Mouse (Mus musculus) thymus, adult 2 months (tissue): ENCODE measurements around the gene A630089N07Rik. TPM values are rescaled to one million over a fixed set of nuclear protein-coding genes. Genes with fewer than 3 reads are reported as not detected.

Experiments
- DNase-seq: peaks from one replicate; pipeline ENCODE4 v3.0.0; 2021
- H3K27ac ChIP-seq: fragments of 200-500 bp; 2 replicates; pipeline ENCODE4 v1.5.1; 2012; ENCODE audit warnings: low read length, control low read depth; ENCODE audit not compliant: control insufficient read depth, insufficient read depth
- H3K27me3 ChIP-seq: fragments of 200-500 bp; 2 replicates; pipeline ENCODE4 v1.6.1; 2012; ENCODE audit warnings: mild to moderate bottlenecking, low read length, moderate library complexity, mixed read lengths; ENCODE audit not compliant: control insufficient read depth, insufficient read depth
- H3K36me3 ChIP-seq: fragments of 200-500 bp; 2 replicates; pipeline ENCODE4 v1.6.1; 2012; ENCODE audit warnings: mild to moderate bottlenecking, low read length, moderate library complexity; ENCODE audit not compliant: control insufficient read depth, insufficient read depth
- H3K4me1 ChIP-seq: fragments of 200-500 bp; replicated peaks from 2 replicates; pipeline ENCODE4 v1.6.1; 2012; ENCODE audit warnings: low read length; ENCODE audit not compliant: control insufficient read depth, insufficient read depth
- H3K4me3 ChIP-seq: fragments of 200-500 bp; 2 replicates; pipeline ENCODE4 v1.5.1; 2012; ENCODE audit warnings: mild to moderate bottlenecking, low read length, control low read depth, moderate library complexity; ENCODE audit not compliant: control insufficient read depth, insufficient read depth
- CTCF ChIP-seq: fragments of 200-500 bp; IDR thresholded peaks from 2 replicates; pipeline ENCODE4 v1.5.1; 2012; ENCODE audit warnings: mild to moderate bottlenecking, control low read depth, low read length, moderate library complexity, borderline replicate concordance; ENCODE audit not compliant: control insufficient read depth, poor library complexity, insufficient read depth; ENCODE audit errors: extremely low read depth
- POLR2A ChIP-seq: fragments of 200-500 bp; IDR thresholded peaks from 2 replicates; pipeline ENCODE4 v1.6.1; 2012; ENCODE audit warnings: mild to moderate bottlenecking, low read length, control low read depth, moderate library complexity; ENCODE audit not compliant: control insufficient read depth, poor library complexity, insufficient read depth; ENCODE audit errors: extremely low read depth
- WGBS: fragments of 180-500 bp; shearing (Covaris S2); methylation state at CpG from one replicate; pipeline ENCODE4 v1.1.7; 2018; 5-methylcytosine and 5-hydroxymethylcytosine counted together
- polyA plus RNA-seq: library from polyadenylated mRNA; depleted of rRNA; stranded (reverse); fragments of >200 nt; gene quantifications from 2 replicates; pipeline ENCODE4 v1.2.3, GENCODE M21; 2012; rRNA removed

Gene A630089N07Rik
- polyA plus RNA-seq, 1 experiment = 3.7 TPM

- TF ChIP-seq POLR2A = no peak
- TF ChIP-seq CTCF = no peak
- Histone ChIP-seq H3K27ac (no peak overlapping the region), H3K36me3 (peaks cover 34% of the 10 kb centered on the region), H3K27me3 (no peaks in the 10 kb centered on the region), H3K4me1 (no peaks in the 10 kb centered on the region), H3K4me3 (no peak overlapping the region)
- WGBS = 93% methylated on average over 9 of the region's 9 CpGs
- DNase-seq = no peak
These were observed 129.4 kb downstream of the A630089N07Rik start for GRCm38 (mm10) chr16:97952801-97953200.

GRCm38 (mm10) chr16:97952371-97952770, 129.9 kb downstream of the A630089N07Rik start:
- Histone ChIP-seq H3K4me3 (no peak overlapping the region), H3K27me3 (no peaks in the 10 kb centered on the region), H3K27ac (no peak overlapping the region), H3K36me3 (peaks cover 34% of the 10 kb centered on the region), H3K4me1 (no peaks in the 10 kb centered on the region)
- WGBS = 96% methylated on average over 4 of the region's 4 CpGs
- no peak for TF ChIP-seq POLR2A
- TF ChIP-seq CTCF = no peak
- DNase-seq = no peak

Other genes starting within 250 kb of the A630089N07Rik start
- 37.9 and 44.0 TPM in 2 replicates for gene Prdm15, start 230.6 kb downstream of the A630089N07Rik start, polyA plus RNA-seq
- gene C2cd2, start 119.9 kb downstream of the A630089N07Rik start, polyA plus RNA-seq = 11.7 and 13.6 TPM in 2 replicates
- 17.8 and 19.1 TPM in 2 replicates for gene Zbtb21, start 119.8 kb downstream of the A630089N07Rik start, polyA plus RNA-seq
- 9.9 and 10.8 TPM in 2 replicates for gene B230307C23Rik, start 85.1 kb downstream of the A630089N07Rik start, polyA plus RNA-seq